Mouse (Mus musculus) bone marrow, adult 2 months (tissue): ENCODE results near the gene Crcp. TPM values are rescaled to one million over a fixed set of nuclear protein-coding genes. Genes with fewer than 3 reads are reported as not detected.
A peak's percentile ranks its signal among the peaks of the same experiment; 100 is the strongest.

ENCODE experiments used
- H3K27ac ChIP-seq: fragments of 200-500 bp; 2 replicates; pipeline ENCODE4 v1.5.1; 2012; ENCODE audit warnings: low read depth, mild to moderate bottlenecking, control low read depth, inconsistent platforms, low read length; ENCODE audit not compliant: control insufficient read depth, poor library complexity, insufficient read depth
- H3K4me1 ChIP-seq: fragments of 200-500 bp; 2 replicates; pipeline ENCODE4 v1.6.1; 2011; ENCODE audit warnings: low read length; ENCODE audit not compliant: control insufficient read depth, insufficient read depth
- H3K4me3 ChIP-seq: fragments of 200-500 bp; replicated peaks from 2 replicates; pipeline ENCODE3; 2011; ENCODE audit warnings: mild to moderate bottlenecking, low read depth, low read length, control low read depth; ENCODE audit not compliant: control insufficient read depth
- CTCF ChIP-seq: fragments of 200-500 bp; IDR thresholded peaks from 2 replicates; pipeline ENCODE4 v1.5.1; 2011; ENCODE audit warnings: low read length, control low read depth; ENCODE audit not compliant: control insufficient read depth, insufficient read depth
- POLR2A ChIP-seq: fragments of 200-500 bp; IDR thresholded peaks from 2 replicates; pipeline ENCODE4 v1.6.1; 2011; ENCODE audit warnings: low read depth, mild to moderate bottlenecking, control low read depth, low read length, borderline replicate concordance; ENCODE audit not compliant: control insufficient read depth
- WGBS: fragments of 180-500 bp; shearing (Covaris S2); methylation state at CpG from one replicate; pipeline ENCODE4 v1.1.7; 2018; 5-methylcytosine and 5-hydroxymethylcytosine counted together
- polyA plus RNA-seq: library from polyadenylated mRNA; stranded (reverse); fragments of >200 nt; gene quantifications from 2 replicates; pipeline ENCODE4 v1.2.4, GENCODE M21; 2011; ENCODE audit warnings: low replicate concordance; ENCODE audit not compliant: missing spikeins, insufficient read depth, insufficient read length

The Crcp gene
- polyA plus RNA-seq, 1 experiment, result 18.0 TPM

- Histone ChIP-seq H3K4me3 (no peak overlapping the region), H3K27ac (no peak overlapping the region), H3K4me1 (no peaks in the 10 kb centered on the region)
- WGBS, result 62% methylated on average over 7 of the region's 7 CpGs
- TF ChIP-seq POLR2A (no peak), CTCF (no peak)
Measured at GRCm38 (mm10) chr5:130046100-130046499, 17.0 kb downstream of the Crcp start.

GRCm38 (mm10) chr5:130046589-130046988 lies 17.5 kb downstream of the Crcp start:
- Histone ChIP-seq H3K4me3 (no peak overlapping the region), H3K4me1 (no peaks in the 10 kb centered on the region; the same call in 1 of the 2 replicates), H3K27ac (no peak overlapping the region)
- WGBS, result 91% methylated on average over 10 of the region's 10 CpGs
- TF ChIP-seq POLR2A, result no peak
- TF ChIP-seq CTCF, result no peak

GRCm38 (mm10) chr5:130047013-130047412 lies 17.9 kb downstream of the Crcp start:
- H3K4me3 ChIP-seq, result no peak overlapping the region
- H3K4me1 ChIP-seq, result no peaks in the 10 kb centered on the region; the same call in 1 of the 2 replicates
- TF ChIP-seq CTCF (peak; percentile 33; the same call in 1 of the 2 replicates), POLR2A (no peak)
- 79% methylated on average over 6 of the region's 6 CpGs for WGBS
- no peak overlapping the region for H3K27ac ChIP-seq

GRCm38 (mm10) chr5:130048786-130049520 lies 19.9 kb downstream of the Crcp start:
- H3K27ac ChIP-seq, result no peak overlapping the region
- WGBS, result 91% methylated on average over 15 of the region's 15 CpGs
- H3K4me1 ChIP-seq, result no peaks in the 10 kb centered on the region; the same call in 1 of the 2 replicates
- TF ChIP-seq POLR2A (no peak), CTCF (no peak)
- no peak overlapping the region for H3K4me3 ChIP-seq

- 85% methylated on average over 6 of the region's 6 CpGs for WGBS
- TF ChIP-seq CTCF (no peak), POLR2A (no peak)
- H3K4me1 ChIP-seq, result no peaks in the 10 kb centered on the region; the same call in 1 of the 2 replicates
- no peak overlapping the region for H3K27ac ChIP-seq
- no peak overlapping the region for H3K4me3 ChIP-seq
Measured at GRCm38 (mm10) chr5:130050416-130050815, 21.3 kb downstream of the Crcp start.

- TF ChIP-seq CTCF (no peak), POLR2A (no peak)
- Histone ChIP-seq H3K4me3 (no peak overlapping the region), H3K27ac (no peak overlapping the region), H3K4me1 (no peaks in the 10 kb centered on the region; the same call in 1 of the 2 replicates)
- WGBS, result 88% methylated on average over 15 of the region's 15 CpGs
Measured at GRCm38 (mm10) chr5:130051073-130051860, 22.2 kb downstream of the Crcp start.

GRCm38 (mm10) chr5:130052510-130052909 lies 23.4 kb downstream of the Crcp start:
- H3K27ac ChIP-seq, result no peak overlapping the region
- 91% methylated on average over 5 of the region's 5 CpGs for WGBS
- TF ChIP-seq POLR2A (no peak), CTCF (no peak)
- H3K4me1 ChIP-seq, result no peaks in the 10 kb centered on the region; the same call in 1 of the 2 replicates
- H3K4me3 ChIP-seq, result no peak overlapping the region

- WGBS, result 78% methylated on average over 6 of the region's 6 CpGs
- Histone ChIP-seq H3K27ac (no peak overlapping the region), H3K4me1 (no peaks in the 10 kb centered on the region; the same call in 1 of the 2 replicates), H3K4me3 (no peak overlapping the region)
- TF ChIP-seq POLR2A, result no peak
- TF ChIP-seq CTCF, result no peak
Measured at GRCm38 (mm10) chr5:130052955-130053354, 23.9 kb downstream of the Crcp start.
